Mouse (Mus musculus): ENCODE results near the gene Olfr224.
"Not testable (repeated sequence)": the region's sequence is repeated elsewhere in the genome, so short reads cannot be mapped to it uniquely, and the experiment has no call there.

Gene Olfr224

GRCm38 (mm10) chr11:58570405-58570804 lies at the start of gene Olfr224:
Gene Olfr224, minus strand, starts transcription at chr11:58570553.
- DNase-seq (ENCODE audit: low spot score): peak; percentile 10

- no peak for DNase-seq (ENCODE audit: low spot score)
These were observed 48.4 kb upstream of the Olfr224 start for GRCm38 (mm10) chr11:58618793-58619192.

- DNase-seq (ENCODE audit: low spot score): no peak
These were observed 48.0 kb upstream of the Olfr224 start for GRCm38 (mm10) chr11:58618369-58618768.

- DNase-seq (ENCODE audit: low spot score): no peak
These were observed 45.6 kb upstream of the Olfr224 start, which contains the start of gene 2210407C18Rik for GRCm38 (mm10) chr11:58615975-58616374. Gene 2210407C18Rik, minus strand, starts transcription at chr11:58616075.

GRCm38 (mm10) chr11:58614526-58614925 lies 44.2 kb upstream of the Olfr224 start:
- no peak for DNase-seq (ENCODE audit: low spot score)

GRCm38 (mm10) chr11:58613359-58613758 lies 43.0 kb upstream of the Olfr224 start:
- DNase-seq (ENCODE audit: low spot score): no peak

- DNase-seq (ENCODE audit: low spot score): no peak
These were observed 36.7 kb upstream of the Olfr224 start for GRCm38 (mm10) chr11:58607030-58607429.

- DNase-seq (ENCODE audit: low spot score): no peak
These were observed 36.0 kb upstream of the Olfr224 start for GRCm38 (mm10) chr11:58606177-58606919.

GRCm38 (mm10) chr11:58605228-58605627 lies 34.9 kb upstream of the Olfr224 start:
- DNase-seq (ENCODE audit: low spot score): no peak

- no peak for DNase-seq (ENCODE audit: low spot score)
These were observed 34.3 kb upstream of the Olfr224 start for GRCm38 (mm10) chr11:58604688-58605087.

- DNase-seq (ENCODE audit: low spot score): no peak
These were observed 32.6 kb upstream of the Olfr224 start for GRCm38 (mm10) chr11:58602800-58603560.

- DNase-seq (ENCODE audit: low spot score): no peak
These were observed 31.7 kb upstream of the Olfr224 start for GRCm38 (mm10) chr11:58602062-58602461.

GRCm38 (mm10) chr11:58597837-58598236 lies 27.5 kb upstream of the Olfr224 start:
- DNase-seq (ENCODE audit: low spot score): no peak

- no peak for DNase-seq (ENCODE audit: low spot score)
These were observed 24.5 kb upstream of the Olfr224 start, which contains the start of gene Olfr324 for GRCm38 (mm10) chr11:58594814-58595213. Gene Olfr324, plus strand, starts transcription at chr11:58595114.

GRCm38 (mm10) chr11:58588620-58589250 lies 18.4 kb upstream of the Olfr224 start:
- DNase-seq (ENCODE audit: low spot score): no peak

GRCm38 (mm10) chr11:58587898-58588348 lies 17.6 kb upstream of the Olfr224 start:
- peak; percentile 27 for DNase-seq (ENCODE audit: low spot score)

- DNase-seq (ENCODE audit: low spot score): no peak
These were observed 8.3 kb upstream of the Olfr224 start for GRCm38 (mm10) chr11:58578636-58579035.

- no peak for DNase-seq (ENCODE audit: low spot score)
These were observed 7.1 kb upstream of the Olfr224 start, which contains the start of gene Olfr325 for GRCm38 (mm10) chr11:58577430-58577829. Gene Olfr325, plus strand, starts transcription at chr11:58577730.

- DNase-seq (ENCODE audit: low spot score): no peak
These were observed 14.8 kb downstream of the Olfr224 start, which contains the start of gene Olfr328 for GRCm38 (mm10) chr11:58555536-58555935. Gene Olfr328, minus strand, starts transcription at chr11:58555636.

- no peak for DNase-seq (ENCODE audit: low spot score)
These were observed 24.0 kb downstream of the Olfr224 start, which contains the start of gene Olfr329-ps for GRCm38 (mm10) chr11:58546322-58546721. Gene Olfr329-ps, minus strand, starts transcription at chr11:58546422.

GRCm38 (mm10) chr11:58534736-58535135 lies 35.6 kb downstream of the Olfr224 start, which contains the start of gene Olfr330:
Gene Olfr330, minus strand, starts transcription at chr11:58534836.
- DNase-seq (ENCODE audit: low spot score): not testable (repeated sequence)

GRCm38 (mm10) chr11:58519756-58520155 lies 50.6 kb downstream of the Olfr224 start:
- peak; percentile 14 for DNase-seq (ENCODE audit: low spot score)

All from urinary bladder, postnatal 14 days (tissue).